10 mouse cellular contexts compared by ENCODE assay signal in genomic region chr2:78246354-78246753, GRCm38 (mm10).
"Had no signal": no experiment of that assay in that cellular context is flagged by ENCODE, and none has a peak within 500 bp of the region (broad histone marks: within the 10 kb centered on the region; RNA-seq: fewer than 3 reads in every experiment).

No protein-coding gene starts in this region.

- H3K27me3 ChIP-seq: limb, embryonic 13.5 days; midbrain, embryonic 12.5 days; stomach, embryonic 15.5 days had no signal

- H3K27ac ChIP-seq: liver, embryonic 14.5 days; midbrain, embryonic 12.5 days had no signal

- H3K36me3 ChIP-seq: limb, embryonic 13.5 days; midbrain, embryonic 12.5 days; stomach, embryonic 15.5 days had no signal

- H3K9me3 ChIP-seq: limb, embryonic 13.5 days; midbrain, embryonic 12.5 days; stomach, embryonic 15.5 days had no signal

- H3K4me1 ChIP-seq: midbrain, embryonic 12.5 days; stomach, embryonic 15.5 days had no signal

- H3K4me2 ChIP-seq: limb, embryonic 13.5 days; midbrain, embryonic 12.5 days; stomach, embryonic 15.5 days had no signal

- H3K4me3 ChIP-seq: limb, embryonic 13.5 days; midbrain, embryonic 12.5 days; stomach, embryonic 15.5 days had no signal

- H3K9ac ChIP-seq: limb, embryonic 13.5 days; liver, embryonic 14.5 days; midbrain, embryonic 12.5 days; stomach, embryonic 15.5 days had no signal

- DNase-seq: kidney, adult 11 months; kidney, postnatal 14 days; left cerebral cortex, postnatal 4 days; lung, adult 18-20 months; thymus, adult 2 months; thymus, postnatal 25 days had no signal
